Mouse (Mus musculus) erythroid progenitor cell, adult 5-6 weeks (primary cell): Measurements from ENCODE around the gene Sdk2. TPM values are rescaled to one million over a fixed set of nuclear protein-coding genes. Genes with fewer than 3 reads are reported as not detected.

ENCODE experiments used
- ATAC-seq: replicated peaks from 2 replicates; pipeline ENCODE4 v1.8.0; 2016; ENCODE audit warnings: moderate number of reproducible peaks, mild to moderate bottlenecking, moderate TSS enrichment, inconsistent platforms; ENCODE audit not compliant: poor library complexity, low FRiP score, severe bottlenecking
- total RNA-seq, 2 experiments: library from RNA; stranded (forward) in 1 of 2; stranded (reverse) in 1 of 2; fragments of 150-400 nt in 1 of 2; fragments of 186-747, 209-891 nt in 1 of 2; gene quantifications; 2 replicates each; pipeline versions ENCODE4 v1.2.3 to v1.2.4; 2015 to 2017; ENCODE audit warnings: low replicate concordance in 2 of 2

Gene Sdk2
- total RNA-seq, 2 experiments from 2014 or later = 0.15 TPM; not detected in 1

DNA sequence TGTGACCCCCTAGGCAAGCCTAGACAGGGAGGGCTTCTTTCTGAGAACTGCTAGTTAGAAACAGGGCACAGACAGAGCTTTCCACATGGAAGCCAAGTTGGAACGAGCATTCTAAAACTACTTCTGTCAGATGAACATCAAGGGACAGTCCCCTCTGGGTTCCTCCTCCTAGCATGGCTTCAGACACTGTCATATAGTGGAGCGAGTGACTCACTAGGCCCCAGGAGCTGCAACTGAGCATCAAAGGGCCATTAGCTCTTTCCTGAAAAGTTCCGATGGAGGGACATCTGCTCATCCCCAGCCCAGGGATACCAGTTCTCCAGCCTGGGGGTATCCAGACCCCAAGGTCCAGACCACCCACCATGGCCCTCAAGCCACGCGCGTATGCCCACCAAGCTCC lies 185.0 kb downstream of the Sdk2 start:
- no peak for ATAC-seq

GRCm38 (mm10) chr11:113867066-113867465 lies 199.8 kb downstream of the Sdk2 start:
- ATAC-seq = no peak

DNA sequence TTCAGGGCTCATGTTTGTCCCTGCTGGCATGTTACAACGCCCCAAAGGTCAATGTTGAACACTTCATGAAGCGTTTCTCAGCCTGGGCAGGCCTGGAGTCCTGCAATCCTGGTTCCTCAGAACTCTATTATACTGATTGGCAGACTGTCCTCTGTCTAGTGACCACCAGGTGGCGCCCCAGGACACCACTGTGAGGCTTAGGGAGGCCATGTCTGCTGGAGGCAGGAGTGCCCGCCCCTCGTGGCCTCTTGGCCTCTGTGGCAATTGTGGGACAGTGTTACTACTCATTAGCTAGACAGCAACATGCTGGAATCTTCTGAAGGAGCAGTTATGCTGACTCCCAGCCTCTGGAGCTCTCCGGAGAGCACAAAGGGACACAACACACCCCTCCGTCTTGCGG lies 201.2 kb downstream of the Sdk2 start:
- ATAC-seq = peak; percentile 74

GRCm38 (mm10) chr11:113863408-113863807 lies 203.4 kb downstream of the Sdk2 start:
- ATAC-seq = no peak

- no peak for ATAC-seq
Measured at GRCm38 (mm10) chr11:113855661-113856060, 211.2 kb downstream of the Sdk2 start.

DNA sequence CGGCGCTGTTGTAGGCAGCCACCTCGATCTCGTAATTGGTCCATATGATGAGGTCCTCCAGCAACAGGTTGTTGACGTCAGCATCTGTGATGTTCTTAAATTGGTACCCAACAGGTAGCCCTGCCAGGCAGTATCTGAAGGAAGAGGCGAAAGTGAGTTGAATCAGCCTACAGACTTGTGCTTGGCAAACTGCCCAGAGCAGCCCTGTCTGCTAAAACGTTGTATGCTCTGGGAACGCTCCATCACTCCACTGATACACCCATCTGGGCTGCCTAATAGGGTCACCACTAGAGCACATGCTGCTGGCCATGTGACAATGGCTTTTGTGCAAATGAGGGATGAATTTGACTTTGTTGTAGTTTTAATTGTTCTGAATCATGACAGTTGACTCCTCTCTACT lies 215.1 kb downstream of the Sdk2 start:
- no peak for ATAC-seq

DNA sequence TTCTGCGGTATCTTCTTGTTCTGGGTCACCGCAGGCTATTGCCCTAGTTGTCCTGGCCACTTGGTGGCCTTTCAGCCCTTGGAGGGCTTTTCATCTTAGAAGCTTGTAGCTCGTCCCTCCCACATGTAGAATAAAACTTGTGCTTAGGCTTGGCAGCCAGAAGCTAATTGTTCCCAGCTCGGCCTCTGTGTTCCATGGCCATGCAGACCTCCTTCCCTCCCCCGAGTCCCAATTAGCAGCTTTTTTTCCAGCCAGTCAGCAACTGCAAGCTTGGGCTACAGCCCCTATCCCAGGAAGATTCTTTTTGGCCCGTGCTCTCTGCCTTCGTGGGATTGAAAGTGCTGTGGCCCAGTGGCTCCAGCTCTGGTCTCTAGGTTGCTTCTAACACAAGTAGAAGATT lies 217.5 kb downstream of the Sdk2 start:
- ATAC-seq = no peak

- ATAC-seq = no peak
Measured at GRCm38 (mm10) chr11:113843920-113844319, 222.9 kb downstream of the Sdk2 start.

DNA sequence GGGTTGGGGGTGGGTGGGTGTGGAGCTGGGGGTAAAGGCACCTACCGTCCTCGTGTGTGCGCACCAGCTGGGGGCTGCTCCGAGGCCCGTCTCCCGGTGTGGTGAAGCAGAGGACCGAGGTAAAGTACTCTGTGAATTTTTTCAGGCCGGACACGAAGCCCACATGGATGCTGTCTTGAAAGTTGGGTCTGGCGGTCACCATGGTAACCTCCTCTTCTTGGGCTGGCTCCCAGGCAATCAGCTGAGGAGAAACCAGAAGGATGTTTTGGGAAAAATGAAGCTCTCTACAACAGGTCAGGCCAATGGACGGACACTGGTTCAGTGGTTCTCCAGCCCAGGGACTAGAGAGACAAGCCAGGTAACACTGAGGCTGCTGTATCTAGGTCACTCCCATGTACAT lies 224.0 kb downstream of the Sdk2 start:
- no peak for ATAC-seq

GRCm38 (mm10) chr11:113831608-113832007 lies 235.2 kb downstream of the Sdk2 start:
- ATAC-seq = no peak

DNA sequence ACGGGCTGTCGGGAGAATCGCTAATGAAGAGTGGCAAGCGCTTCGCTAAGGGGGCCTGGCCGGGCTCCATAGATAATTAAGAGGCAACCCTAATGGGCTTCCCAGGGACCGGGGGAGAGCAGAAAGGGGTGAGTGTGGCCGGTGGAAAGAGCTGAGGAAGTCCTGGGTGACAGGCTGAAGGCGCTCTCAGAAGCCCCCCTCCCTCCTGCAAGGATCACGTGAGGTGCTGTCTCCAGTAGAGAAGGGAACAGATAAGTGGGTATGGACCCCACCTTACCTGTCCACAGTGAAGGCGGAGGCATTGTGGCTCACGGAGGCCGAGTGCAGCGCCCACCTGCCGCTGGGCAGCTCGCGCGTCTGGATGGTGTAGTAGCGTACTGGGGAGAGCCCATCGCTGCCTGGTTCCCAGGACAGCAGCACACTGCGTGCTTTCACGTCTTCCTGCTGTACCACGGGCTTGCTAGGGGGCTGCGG lies 238.7 kb downstream of the Sdk2 start:
- ATAC-seq = no peak

DNA sequence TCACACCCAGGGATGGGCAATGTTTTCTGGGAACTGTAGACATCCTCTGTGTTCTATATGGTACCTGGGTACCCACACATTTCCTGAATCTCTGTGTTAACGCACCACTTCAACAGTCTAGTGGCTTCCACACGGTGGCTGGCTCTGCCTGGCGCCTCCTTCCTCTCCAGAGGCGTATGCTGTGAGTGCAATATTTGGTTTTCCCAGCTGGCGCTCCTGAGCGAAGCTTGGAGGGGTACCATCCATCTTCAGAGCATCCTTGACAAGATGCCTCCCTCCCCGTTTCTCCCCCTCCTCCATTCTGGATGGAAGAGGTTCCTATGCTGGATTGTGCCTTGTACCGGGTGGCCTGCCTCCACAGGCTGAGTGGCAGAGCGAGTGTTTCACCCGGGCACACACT lies 246.8 kb downstream of the Sdk2 start:
- no peak for ATAC-seq

- ATAC-seq = no peak
Measured at GRCm38 (mm10) chr11:113819001-113819400, 247.8 kb downstream of the Sdk2 start.

DNA sequence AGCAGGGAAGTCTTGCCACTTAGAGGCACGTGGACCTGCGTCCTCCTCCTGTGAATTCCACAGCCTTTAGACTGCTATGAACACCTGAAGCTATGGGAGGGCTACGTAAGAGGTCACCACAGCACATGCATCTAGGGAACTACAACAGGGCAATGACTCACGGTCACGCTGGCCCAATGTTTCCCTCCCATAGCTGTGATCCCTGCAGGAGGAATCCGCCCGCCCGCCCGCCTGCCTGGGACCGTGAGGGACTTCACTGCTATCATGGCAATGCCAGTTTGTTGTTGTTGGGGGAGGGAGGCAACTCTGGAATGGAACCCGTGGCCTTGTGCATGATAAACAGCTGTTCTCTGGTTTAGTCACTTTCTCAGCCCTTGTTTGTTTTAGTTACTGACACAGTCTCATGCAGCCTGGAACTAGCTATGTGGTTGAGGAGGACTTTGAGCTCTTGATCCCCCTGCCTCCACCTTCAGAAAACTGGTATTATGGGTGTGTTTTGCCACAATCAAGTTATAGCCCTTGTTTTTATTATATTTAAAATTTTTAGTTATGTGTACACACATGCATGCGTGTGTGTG lies 249.8 kb downstream of the Sdk2 start:
- ATAC-seq = no peak

GRCm38 (mm10) chr11:113816439-113816838 lies 250.4 kb downstream of the Sdk2 start:
- ATAC-seq = no peak

DNA sequence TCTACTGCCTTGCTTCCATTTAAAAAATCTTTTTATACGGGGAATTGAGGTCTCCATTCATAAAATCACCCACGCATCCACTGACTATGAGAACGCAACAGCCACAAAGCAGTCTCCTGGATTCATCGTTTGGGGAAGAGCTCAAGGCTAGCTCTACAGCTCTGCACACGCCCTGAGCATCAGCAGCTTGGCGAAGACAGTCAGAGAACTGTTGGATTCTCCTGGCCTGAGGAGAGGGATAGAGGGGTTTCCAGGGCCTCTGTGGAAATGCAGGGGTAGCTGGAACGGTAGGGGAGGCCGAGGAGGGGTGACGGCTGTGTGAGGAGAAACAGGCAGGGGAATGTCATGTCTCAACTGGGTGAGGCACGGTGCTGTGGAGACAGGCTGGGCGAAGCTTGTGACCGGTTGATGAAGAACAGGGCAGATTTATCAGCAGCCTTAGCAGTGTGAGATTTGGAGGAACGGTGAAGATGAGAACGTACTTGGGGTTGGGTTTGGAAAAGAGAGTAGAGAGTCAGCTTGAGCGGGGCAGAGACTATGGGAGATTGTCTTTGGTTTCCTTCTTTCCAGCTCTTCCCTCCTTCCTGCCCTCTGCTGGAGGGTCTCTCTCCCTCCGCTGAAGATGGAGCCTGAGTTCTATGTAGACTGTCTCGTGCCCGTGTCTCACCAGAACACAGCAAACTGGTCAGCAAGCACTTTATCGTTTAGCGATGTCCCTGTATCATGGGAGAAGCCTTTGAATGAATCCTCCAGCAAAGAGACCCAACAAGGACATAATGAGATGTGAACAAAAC lies 255.1 kb downstream of the Sdk2 start:
- 0 out of 2 replicates have a peak, but pooled peaks have one; percentile 10 for ATAC-seq

DNA sequence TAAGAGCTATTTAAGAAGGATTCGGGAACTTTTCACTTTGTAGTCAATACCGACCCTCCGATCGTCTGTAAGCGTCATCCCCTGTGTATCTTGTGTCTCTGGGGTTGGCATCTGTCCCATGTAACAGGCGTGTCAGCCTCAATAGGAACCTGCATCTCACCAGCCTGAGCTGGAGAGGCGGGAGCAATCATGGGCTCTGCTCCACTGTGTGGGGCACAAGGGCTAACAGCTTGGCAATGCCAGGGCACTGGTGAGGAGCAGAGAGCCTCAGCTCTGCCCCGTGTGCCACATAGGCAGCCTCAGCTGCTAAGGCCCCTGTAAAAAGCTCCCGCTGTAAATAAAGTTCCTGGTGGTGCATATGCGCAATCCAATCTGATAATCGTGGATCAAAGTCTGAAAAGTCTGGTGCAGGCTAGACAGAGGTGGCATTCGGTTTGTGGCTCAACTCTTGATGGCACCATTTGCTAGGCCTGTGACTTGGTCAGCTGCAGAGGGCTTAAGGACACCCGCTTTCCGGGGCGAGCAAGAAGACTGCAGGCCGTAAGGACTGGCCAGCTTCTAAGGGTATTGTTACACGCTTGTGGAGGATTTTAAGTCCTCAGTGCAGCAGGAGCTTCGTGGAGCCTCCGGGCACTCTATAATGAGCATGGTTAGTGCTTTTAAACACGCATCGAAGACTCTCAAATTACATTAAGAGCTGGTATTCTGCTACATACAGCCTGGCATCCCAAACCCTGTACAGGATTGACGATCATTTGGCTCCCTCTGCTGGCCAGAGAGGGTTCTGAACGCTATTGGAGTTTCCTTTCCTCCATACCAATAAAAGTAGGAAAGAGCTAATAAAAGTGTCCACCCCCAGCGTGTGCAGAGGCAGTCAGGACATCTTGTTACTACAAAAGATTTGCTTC lies 256.0 kb downstream of the Sdk2 start:
- peak; percentile 83 for ATAC-seq

DNA sequence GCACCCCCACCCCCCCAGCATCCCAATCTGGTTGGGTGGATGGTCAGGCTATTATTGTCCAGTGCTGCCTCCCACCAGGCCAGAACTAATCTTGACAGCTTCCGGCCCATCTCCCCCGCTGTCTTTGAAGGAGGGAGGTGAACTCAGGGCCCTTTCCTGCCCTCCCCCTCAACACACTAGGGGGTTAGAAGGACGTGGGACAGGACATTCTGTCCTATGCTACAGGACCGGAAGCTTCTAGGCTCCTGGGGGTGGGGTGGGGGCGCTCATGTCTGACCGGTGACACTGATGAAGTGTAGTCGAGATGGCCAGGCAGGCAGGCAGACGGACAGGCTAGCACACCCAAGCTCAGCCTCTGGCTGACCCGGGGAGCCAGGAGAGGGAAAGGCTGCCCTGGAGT lies 259.8 kb downstream of the Sdk2 start:
- ATAC-seq = no peak

DNA sequence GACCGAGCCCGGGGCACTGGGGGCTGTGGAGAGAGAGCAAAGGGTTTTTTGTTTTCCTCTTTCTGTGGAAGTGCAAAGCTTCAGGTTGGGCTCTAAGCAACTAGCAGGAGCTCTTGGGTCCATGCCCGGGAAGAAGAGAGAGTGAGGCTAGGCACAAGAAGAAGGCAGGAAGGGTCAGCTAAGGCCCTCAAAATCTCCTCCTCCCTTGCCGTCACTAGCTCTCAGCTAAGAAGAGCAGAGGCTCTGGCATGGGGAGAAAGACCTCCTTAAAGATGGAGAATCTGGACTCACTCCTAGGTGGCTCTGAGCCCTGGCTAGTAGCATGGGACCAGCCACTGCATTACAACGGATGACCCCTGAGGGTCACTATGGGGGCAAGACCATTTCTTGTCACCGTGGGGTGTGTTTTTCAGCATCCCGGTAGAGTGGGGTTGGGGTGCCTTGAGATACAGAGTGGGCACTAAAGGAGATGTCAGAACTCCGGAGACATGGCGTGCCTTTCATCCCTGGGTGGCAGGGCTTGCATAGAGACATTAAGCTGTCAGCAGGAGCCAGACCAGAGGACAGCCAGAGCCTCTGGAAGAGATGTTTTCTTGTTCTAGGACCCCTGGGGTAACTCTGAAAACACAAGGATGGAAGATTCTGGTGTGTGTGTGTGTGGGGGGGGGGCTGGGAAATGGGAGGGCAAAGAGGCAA lies 260.3 kb downstream of the Sdk2 start:
- no peak for ATAC-seq

- ATAC-seq = no peak
Measured at GRCm38 (mm10) chr11:113805974-113806373, 260.9 kb downstream of the Sdk2 start.
